Mouse (Mus musculus) 3T3-L1 (cell line): ENCODE results near the gene Cphx2.
"Not testable (repeated sequence)": the region's sequence is repeated elsewhere in the genome, so short reads cannot be mapped to it uniquely, and the experiment has no call there.

Experiments used
- DNase-seq: peaks from one replicate; pipeline ENCODE4 v3.0.0-alpha.2; 2015; ENCODE audit warnings: low read depth, low spot score

The Cphx2 gene

DNA sequence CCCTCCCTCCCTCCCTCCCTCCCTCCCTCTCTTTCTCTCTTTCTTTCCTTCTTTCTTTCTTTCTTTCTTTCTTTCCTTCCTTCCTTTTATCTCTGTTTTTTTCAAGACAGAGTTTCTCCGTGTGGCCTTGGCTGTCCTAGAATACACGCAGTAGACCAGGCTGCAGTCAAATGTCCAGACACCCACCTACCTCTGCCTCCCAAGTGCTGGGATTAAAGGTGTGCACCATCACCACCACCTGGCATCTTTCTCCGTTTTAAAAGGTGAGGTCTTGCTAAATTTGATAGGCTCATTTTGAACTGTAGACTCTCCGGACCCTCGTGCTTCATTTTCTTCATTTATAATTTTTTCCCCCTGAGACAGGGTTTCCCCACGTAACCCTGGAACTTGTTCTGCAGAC is at the start of gene Cphx2:
Cphx2 (plus strand) TSS at position 301 of the 400 bp plus-strand sequence.
- not testable (repeated sequence) for DNase-seq

DNA sequence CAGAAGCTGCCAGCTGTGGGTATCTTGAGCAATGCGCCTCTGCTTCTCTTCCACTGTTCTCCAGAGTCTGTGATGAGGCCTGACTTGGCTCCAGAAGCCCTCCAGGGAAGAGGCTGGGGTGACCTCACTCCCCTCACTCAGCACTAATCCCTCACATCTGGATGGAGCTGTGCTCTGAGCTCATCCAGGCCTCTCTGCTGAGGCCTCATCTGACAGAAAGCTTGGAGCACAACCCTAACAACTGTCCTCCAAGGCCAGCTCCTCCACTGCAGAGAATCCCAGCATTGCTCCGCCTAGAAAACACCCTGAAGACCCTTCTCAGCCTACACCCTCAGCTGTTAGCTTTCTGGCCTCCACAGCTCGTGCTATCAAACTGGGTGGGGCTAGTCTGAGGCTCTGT is 47.0 kb upstream of the Cphx2 start:
- not testable (repeated sequence) for DNase-seq

DNA sequence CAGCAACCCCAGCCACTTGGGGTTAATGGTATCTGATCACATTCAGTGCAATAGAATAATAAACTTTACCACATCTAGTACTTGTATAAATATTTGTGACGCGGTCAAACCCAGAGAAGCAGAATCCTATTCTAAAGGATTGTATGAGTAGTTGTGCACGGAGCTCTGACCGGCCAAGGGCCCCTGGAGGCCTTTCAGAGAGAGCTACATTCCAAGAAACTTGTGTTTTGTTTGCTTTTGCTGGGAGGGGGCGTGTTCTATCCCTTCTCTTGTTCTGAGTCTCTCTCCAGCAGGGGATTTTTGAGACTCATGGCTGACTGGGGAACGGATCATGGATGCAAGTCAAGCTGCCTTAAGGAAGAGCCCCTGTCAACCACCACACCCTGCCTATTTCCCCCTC is 45.9 kb upstream of the Cphx2 start:
- DNase-seq, result not testable (repeated sequence)

DNA sequence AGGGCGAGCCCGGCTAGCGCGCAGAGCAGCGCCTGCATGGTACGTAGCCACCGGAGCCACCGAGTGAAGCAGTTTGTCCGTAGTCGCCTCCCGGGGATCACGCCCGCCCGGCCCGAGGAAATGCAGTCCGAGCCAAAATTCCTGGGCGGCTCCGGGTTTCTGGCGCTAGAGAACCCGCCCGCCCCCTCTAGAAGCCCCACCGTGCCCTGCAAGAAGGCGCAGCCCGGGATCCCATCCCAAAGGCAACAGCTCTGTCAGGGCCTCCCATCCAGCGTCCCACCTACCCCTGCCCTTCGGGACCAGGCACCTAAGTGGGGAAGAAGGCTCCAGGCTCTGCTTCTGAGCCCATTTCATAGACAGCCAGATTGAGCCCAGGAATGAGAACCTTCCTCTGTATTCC is 38.7 kb upstream of the Cphx2 start, which contains the start of gene Gm9780:
Gm9780 (minus strand) TSS at position 101 of the 400 bp plus-strand sequence.
- DNase-seq, result not testable (repeated sequence)

DNA sequence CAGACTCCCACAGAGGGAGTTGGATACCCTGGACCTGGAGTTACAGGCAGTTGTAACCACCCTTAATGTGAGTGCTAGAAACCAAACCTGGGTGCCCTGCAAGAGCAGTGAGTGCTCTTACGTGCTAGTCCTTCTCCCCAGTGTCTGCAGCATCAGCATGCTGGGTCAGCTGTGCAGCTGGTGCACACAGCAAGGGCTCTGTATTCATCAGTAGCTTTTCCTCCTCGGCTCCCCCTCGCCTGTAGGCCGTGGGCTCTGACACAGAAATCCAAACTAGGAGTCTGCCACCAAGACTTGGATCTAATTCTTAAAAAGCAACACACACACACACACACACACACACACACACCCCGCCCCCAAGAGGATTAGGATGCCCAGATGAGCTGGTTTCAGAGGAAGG is 36.3 kb upstream of the Cphx2 start:
- DNase-seq, result not testable (repeated sequence)

DNA sequence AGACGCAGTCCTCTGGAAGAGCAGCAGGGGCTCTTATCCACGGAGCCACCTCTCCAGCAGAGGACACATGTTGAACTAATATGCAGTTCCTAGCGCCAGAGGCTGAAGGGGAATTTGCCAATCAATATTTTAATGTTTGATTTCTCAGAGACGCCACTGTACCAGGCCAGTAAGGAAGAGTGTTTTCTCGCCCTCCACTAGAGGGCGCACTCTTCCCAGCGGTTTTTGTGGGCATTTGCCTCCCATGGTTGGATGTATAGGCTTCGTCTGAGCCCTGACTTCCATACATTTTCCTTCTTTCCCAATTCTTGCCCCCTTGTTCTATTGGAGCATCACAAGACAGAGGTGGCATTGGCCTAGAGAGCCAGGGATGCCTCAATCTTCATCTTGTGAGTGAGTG is 34.3 kb upstream of the Cphx2 start:
- DNase-seq, result not testable (repeated sequence)

DNA sequence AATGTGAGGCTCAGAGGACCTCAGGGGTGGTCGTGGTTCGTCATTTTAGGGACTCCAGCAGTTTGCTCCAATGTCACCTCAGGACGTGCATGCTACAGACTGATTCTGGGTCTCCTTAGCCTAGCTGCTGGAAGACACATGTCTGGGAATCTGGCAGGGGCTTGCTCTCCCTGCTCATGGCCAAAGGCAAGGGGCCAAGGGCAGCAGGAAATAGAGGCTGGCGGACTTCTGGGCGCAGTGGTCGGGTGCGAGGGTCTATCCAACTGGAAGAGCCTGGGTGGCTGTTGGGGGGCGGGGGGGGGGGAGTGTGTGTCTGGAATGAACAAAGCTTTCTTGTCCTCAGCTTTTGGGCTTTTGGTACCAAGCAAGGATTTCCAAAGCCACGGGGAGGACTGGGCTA is 32.5 kb upstream of the Cphx2 start:
- DNase-seq, result not testable (repeated sequence)

DNA sequence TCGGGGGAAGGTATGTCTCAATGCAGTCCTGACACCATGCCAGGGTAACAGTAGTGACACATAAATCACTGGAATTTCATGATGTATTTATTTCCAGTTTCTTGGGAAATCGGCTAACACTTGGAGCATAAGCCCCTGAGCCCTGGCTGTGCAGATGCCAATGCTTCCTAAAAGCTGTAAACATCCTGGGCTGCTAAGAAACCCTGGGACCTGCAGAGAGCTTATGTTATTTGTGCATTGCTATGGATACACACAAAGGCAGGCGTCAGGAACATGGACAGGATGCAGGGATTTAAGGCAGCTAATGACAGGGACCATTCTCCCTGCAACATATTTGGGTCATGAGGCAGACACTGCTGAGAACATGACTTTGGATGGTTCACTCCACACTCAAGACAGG is 23.1 kb upstream of the Cphx2 start:
- DNase-seq, result not testable (repeated sequence)

DNA sequence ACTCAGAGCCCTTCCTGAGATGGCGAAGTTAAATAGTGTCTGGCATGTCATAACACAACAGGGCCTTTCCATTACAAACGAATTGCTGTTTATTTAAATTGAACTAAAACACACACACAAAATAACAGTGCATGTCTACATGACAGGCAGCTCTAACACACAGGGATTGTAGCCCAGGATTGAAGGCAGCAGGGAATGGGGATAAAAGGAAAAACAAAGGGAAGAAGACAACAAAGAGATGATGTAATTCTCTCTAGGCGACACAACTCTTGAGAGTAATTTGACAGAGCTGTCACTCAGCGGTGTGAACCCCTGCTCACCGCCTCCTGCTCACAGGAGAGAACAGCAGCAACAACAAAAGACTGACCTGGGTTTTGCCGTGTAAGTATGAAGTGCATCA is 22.0 kb upstream of the Cphx2 start:
- DNase-seq, result not testable (repeated sequence)

DNA sequence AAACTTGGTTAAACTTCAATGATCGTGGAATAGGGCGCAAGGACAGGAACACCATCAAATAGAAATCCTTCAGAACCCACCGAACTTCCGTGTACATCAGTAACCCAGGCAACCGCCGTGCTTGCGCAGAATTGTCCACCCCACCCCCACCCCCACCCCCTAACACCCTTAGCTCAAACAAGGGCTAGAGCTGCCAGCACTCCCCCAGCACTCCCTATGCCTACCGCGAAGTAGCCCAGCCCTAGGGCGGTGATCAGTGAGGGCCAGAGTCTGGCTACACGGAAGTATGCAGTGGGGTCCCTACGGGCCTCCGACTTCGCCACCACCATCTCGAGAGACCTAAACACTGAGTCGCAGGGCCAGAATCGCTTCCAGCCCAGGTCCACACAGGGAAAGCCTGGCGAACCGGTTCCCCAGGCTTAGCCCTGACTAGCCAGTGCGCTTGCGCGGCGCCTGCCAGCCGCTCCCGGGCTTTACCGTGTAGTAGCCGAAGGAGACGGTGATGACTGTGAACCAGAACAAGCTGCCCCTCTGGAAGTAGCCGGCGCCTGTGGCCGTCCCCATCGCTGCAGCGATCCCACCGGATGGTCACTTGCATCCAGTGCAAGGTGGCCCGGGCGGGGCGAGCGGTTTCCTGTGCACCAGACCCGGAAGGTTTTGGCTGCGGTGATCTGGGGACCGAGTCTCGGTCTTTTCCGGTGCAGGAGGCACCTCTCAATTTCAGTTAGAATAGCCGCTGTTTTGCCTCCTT is 14.6 kb upstream of the Cphx2 start:
- DNase-seq, result not testable (repeated sequence)

DNA sequence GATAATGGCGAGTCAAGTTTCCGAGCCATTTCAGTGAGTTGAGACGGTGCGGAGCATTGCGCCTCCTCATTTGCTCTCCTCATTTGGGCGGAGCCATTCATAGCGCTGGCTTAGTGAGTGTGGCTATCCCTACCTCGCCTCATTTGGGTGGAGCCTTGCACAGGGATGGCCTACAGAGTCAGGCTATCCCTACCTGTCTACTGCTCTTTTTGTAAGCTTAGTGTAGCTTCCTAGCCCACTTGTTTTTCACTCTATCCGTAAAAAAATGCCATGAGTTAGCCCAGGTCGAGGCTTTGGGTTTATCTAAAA is 14.0 kb upstream of the Cphx2 start, which contains the start of gene Tmem254c:
Tmem254c (minus strand) TSS at position 31 of the 309 bp plus-strand sequence.
- DNase-seq, result not testable (repeated sequence)

DNA sequence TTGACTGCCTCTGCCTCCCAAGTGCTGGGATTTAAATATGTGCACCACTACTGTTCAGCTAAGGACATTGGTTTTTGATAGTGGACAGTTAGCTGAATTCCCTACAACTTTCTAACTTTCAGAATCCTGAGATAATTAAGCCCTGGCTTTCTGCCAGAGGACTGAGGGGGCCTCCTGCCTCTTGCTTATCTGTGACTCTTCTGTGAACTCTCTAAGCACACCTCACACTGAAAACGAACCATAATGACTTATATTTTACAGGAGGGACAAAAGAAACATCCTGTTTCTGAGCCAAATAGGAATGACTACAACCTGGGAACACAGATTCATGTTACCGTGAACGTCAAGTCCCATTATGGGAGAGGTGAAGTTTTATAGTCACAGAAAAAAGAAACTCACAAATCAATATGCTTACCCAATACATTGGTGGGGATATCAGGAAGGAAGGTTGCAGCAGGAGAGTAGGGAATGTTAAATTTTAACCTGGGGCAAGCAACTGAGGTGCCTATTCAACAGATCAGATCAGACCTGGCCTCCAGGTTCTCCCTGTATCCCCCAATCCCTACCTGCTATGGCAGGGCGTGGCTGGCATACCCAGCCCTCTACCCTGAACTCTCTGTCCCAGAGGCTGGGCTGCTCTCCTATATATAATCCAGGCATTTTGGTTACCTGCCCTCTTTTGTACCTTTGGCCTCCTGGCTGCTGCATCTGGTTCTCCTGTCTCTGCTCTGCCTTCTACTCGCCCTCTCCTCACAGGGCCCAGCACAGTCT is 4.5 kb upstream of the Cphx2 start:
- not testable (repeated sequence) for DNase-seq

DNA sequence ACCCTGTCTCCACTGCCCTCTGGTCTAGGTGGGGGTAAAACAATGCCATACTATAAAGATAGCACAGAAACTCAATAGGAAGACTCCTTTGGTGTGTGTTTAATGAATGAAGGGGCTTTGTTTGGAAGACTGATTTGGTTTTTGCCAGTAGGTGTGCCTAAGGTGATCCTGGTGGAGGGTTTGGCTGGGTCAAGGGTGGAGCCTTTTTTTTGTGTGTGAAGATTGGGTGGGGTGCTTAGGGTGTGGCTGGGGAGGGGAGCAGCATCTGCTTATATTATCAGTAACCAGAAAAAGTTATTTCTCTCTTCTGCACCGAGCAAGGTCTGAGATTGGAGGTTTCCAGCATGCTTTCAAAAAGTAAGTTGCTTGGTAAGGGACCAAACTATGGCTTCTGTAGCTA is 681 bp downstream of the Cphx2 start, which contains the start of gene Cphx3:
Cphx3 (plus strand) TSS at position 301 of the 400 bp plus-strand sequence.
- DNase-seq, result not testable (repeated sequence)

DNA sequence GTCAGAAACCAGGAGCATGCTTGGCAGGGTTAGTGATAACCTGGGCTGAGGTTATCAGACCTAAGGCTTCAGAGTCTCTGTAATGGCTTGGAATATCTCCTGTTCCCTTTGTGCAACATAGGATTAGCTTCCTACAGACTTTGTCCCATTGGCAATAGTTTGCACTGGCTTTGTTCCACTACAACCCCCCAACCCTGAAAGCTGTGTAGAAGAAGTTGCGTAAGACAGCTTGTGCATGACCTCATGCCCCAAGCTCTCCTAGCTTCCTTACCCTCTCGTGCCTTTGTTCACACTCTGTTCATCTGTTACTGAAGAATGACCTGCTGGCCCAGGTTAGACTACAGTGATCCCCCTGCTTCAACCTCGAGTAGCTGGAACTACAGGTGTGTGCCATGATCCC is 16.3 kb downstream of the Cphx2 start:
- not testable (repeated sequence) for DNase-seq

DNA sequence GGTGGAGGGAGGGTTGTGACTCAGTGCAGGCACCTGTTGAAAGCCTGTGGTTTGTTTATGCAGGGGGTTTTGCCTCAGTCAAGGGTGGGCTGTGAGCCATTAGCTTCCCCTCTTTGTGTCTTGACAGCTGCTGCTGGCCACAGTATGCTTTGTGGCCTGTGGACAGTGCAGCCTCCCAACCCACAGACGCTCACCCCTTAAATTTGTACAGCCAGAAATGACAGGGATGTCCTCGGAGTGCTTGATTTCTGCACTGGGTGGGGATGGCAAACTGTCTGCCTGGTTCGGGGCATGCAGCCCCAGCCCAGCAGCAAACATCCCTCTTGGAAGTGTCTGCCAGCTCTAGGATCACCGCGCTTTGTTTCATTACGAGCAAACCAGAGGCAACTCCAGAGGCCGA is 36.8 kb downstream of the Cphx2 start, which contains the start of gene Duxbl2:
Duxbl2 (plus strand) TSS at position 200 of the 400 bp plus-strand sequence.
- not testable (repeated sequence) for DNase-seq

DNA sequence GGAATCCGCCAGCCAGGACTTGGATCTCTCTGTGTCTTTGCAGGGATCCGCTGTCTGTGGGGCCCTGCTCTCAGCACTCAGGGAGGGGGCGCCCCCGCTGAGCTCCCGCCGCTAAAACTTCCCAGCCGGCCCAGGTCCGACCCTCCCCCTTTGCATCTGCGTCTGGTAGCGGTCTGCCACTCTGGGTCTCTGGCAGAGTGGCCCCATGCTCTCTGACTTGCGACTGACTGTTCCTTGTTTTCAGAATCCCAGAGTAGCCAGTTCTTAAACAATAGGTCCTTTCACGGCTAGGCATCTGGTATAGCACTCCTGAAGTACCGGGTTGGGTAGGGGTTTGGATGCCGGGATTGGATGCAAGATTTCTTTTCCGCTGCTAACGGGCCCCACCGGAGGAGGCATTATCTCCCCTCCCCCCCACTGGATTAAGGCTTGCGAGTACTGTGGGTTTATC is 37.3 kb downstream of the Cphx2 start:
- DNase-seq, result not testable (repeated sequence)

DNA sequence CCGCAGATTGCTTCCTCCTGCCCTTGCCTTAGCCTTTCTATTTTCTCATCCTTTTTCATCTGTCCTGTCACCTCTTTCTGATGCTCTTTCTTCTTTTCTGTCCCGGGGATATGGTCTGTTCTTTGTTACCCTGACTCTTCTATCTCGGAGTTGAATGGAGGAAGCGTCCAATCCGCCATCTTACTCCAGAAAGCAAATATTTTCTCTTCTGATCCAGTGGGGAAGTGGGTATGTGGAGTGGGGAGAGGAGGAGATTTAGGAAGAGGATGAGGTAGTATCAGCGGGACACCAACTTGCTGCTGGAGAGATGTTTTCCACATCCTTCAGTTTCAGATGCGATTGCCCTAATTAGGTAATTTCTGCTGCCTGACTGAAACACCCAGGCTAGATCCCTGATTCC is 37.8 kb downstream of the Cphx2 start:
- DNase-seq, result not testable (repeated sequence)
